Comparison of ENCODE assay signal across 9 mouse cellular contexts in genomic region chr7:90887007-90887720, GRCm38 (mm10).
DNase-seq lines count a peak whose midpoint lies in the region; ATAC-seq and TF ChIP-seq lines count a peak whose summit lies in the region.
"Had no signal": no experiment of that assay in that cellular context is flagged by ENCODE, and none has a peak within 500 bp of the region (broad histone marks: within the 10 kb centered on the region; RNA-seq: fewer than 3 reads in every experiment).

No protein-coding gene starts in this region.

- H3K36me3 ChIP-seq in embryonic facial prominence, embryonic 10.5 days (replicated peaks): no peaks in the 10 kb centered on the region
- H3K36me3 ChIP-seq in hindbrain, embryonic 15.5 days: no peaks in the 10 kb centered on the region
- H3K36me3 ChIP-seq in limb, embryonic 12.5 days: no peaks in the 10 kb centered on the region

- no peak for TF ChIP-seq POLR2A in olfactory bulb, adult 2 months (IDR thresholded peaks at IDR 0.05; ENCODE audit: insufficient read depth, low read depth, low read length)

- peak overlapping the region; percentile 80 for H3K4me2 ChIP-seq in hindbrain, embryonic 15.5 days
- H3K4me2 ChIP-seq in limb, embryonic 12.5 days: peak overlapping the region; percentile 82

- H3K9me3 ChIP-seq in embryonic facial prominence, embryonic 10.5 days: no peaks in the 10 kb centered on the region
- H3K9me3 ChIP-seq in hindbrain, embryonic 15.5 days: no peaks in the 10 kb centered on the region
- H3K9me3 ChIP-seq in limb, embryonic 12.5 days: no peaks in the 10 kb centered on the region

- WGBS in embryonic facial prominence, embryonic 10.5 days: under 1% methylated on average over 21 of the region's 21 CpGs
- WGBS in hindbrain, embryonic 15.5 days: 1% methylated on average over 21 of the region's 21 CpGs
- under 1% methylated on average over 21 of the region's 21 CpGs for WGBS in limb, embryonic 12.5 days
- under 1% methylated on average over 21 of the region's 21 CpGs for WGBS in olfactory bulb, adult 2 months

- DNase-seq in ovary, postnatal 14 days (ENCODE audit: low spot score): peak; percentile 0
- DNase-seq in ovary, postnatal 10 days (ENCODE audit: low spot score): no peak
- peak; percentile 50 for DNase-seq in embryonic facial prominence, embryonic 10.5 days (ENCODE audit: low spot score)
- DNase-seq in spleen, postnatal 10 days (ENCODE audit: low spot score in 2 of 2): no peak

- peak; percentile 90 for ATAC-seq in hindbrain, embryonic 15.5 days (ENCODE audit: low FRiP score, low read depth)
- ATAC-seq in limb, embryonic 12.5 days (ENCODE audit: insufficient number of reproducible peaks, insufficient read depth, low FRiP score, low TSS enrichment, low read depth): peak; percentile 81
- no peak for ATAC-seq in CD4-positive, CD25-positive, alpha-beta regulatory T cell, adult 4 months

- TF ChIP-seq CTCF in olfactory bulb, adult 2 months (IDR thresholded peaks at IDR 0.05; ENCODE audit: insufficient read depth, low read depth, low read length): no peak

- H3K9ac ChIP-seq in hindbrain, embryonic 15.5 days: peak overlapping the region; percentile 65
- peak overlapping the region; percentile 45 for H3K9ac ChIP-seq in limb, embryonic 12.5 days (replicated peaks)

- peak overlapping the region; percentile 58 for H3K4me3 ChIP-seq in embryonic facial prominence, embryonic 10.5 days
- H3K4me3 ChIP-seq in hindbrain, embryonic 15.5 days: peak overlapping the region; percentile 50
- H3K4me3 ChIP-seq in limb, embryonic 12.5 days (replicated peaks): peak overlapping the region; percentile 41
- H3K4me3 ChIP-seq in olfactory bulb, adult 2 months (ENCODE audit: insufficient read depth, low read depth, low read length): peak overlapping the region; percentile 49
- H3K4me3 ChIP-seq: myocyte had no signal

- peaks cover 12% of the 10 kb centered on the region; the same call in 1 of the 2 replicates for H3K27me3 ChIP-seq in embryonic facial prominence, embryonic 10.5 days (replicated peaks; ENCODE audit: low read depth, poor library complexity, severe bottlenecking)
- H3K27me3 ChIP-seq in hindbrain, embryonic 15.5 days: no peaks in the 10 kb centered on the region
- H3K27me3 ChIP-seq in limb, embryonic 12.5 days: peaks cover 2% of the 10 kb centered on the region; the same call in 1 of the 2 replicates

- peaks cover 11% of the 10 kb centered on the region for H3K4me1 ChIP-seq in embryonic facial prominence, embryonic 10.5 days
- H3K4me1 ChIP-seq in hindbrain, embryonic 15.5 days (replicated peaks): peaks cover 10% of the 10 kb centered on the region
- H3K4me1 ChIP-seq in limb, embryonic 12.5 days (replicated peaks): peaks cover 15% of the 10 kb centered on the region
- H3K4me1 ChIP-seq in olfactory bulb, adult 2 months (ENCODE audit: control insufficient read depth, insufficient read depth, low read length): no peaks in the 10 kb centered on the region

- H3K27ac ChIP-seq in embryonic facial prominence, embryonic 10.5 days (replicated peaks): no peak overlapping the region
- peak overlapping the region; percentile 83 for H3K27ac ChIP-seq in hindbrain, embryonic 15.5 days (replicated peaks)
- H3K27ac ChIP-seq in limb, embryonic 12.5 days: peak overlapping the region; percentile 35; the same call in 1 of the 2 replicates
- H3K27ac ChIP-seq in olfactory bulb, adult 2 months (ENCODE audit: insufficient read depth, low read depth, low read length): peak overlapping the region; percentile 87

Comparison
In these comparisons a context has a peak if more than half of its experiments do, and no peak if none do; other contexts are left out.
1. DNase-seq: peak in ovary, postnatal 14 days (single experiment) and embryonic facial prominence, embryonic 10.5 days (single experiment); none in ovary, postnatal 10 days (single experiment) and spleen, postnatal 10 days (0 of 2).
2. Peak in every context shown above with its lines, with median percentiles within 50 percentile points of each other: H3K4me3 ChIP-seq.